Mouse (Mus musculus): Measurements from ENCODE around the gene Cenpp.
A peak's percentile ranks its signal among the peaks of the same experiment; 100 is the strongest.

Gene Cenpp

GRCm38 (mm10) chr13:49470319-49470718 lies 182.3 kb downstream of the Cenpp start:
- Histone ChIP-seq H3K36me3 (ENCODE audit: control insufficient read depth, insufficient read depth, low read length, poor library complexity, severe bottlenecking) (no peaks in the 10 kb centered on the region), H3K27me3 (ENCODE audit: control insufficient read depth, insufficient read depth, low read length, poor library complexity, severe bottlenecking) (no peaks in the 10 kb centered on the region)
- DNase-seq (ENCODE audit: low read depth, low spot score): no peak

GRCm38 (mm10) chr13:49469002-49469401 lies 183.6 kb downstream of the Cenpp start:
- no peak for DNase-seq (ENCODE audit: low read depth, low spot score)
- Histone ChIP-seq H3K27me3 (ENCODE audit: control insufficient read depth, insufficient read depth, low read length, poor library complexity, severe bottlenecking) (no peaks in the 10 kb centered on the region), H3K36me3 (ENCODE audit: control insufficient read depth, insufficient read depth, low read length, poor library complexity, severe bottlenecking) (no peaks in the 10 kb centered on the region)

GRCm38 (mm10) chr13:49467585-49467984 lies 185.0 kb downstream of the Cenpp start:
- no peaks in the 10 kb centered on the region for H3K36me3 ChIP-seq (ENCODE audit: control insufficient read depth, insufficient read depth, low read length, poor library complexity, severe bottlenecking)
- H3K27me3 ChIP-seq (ENCODE audit: control insufficient read depth, insufficient read depth, low read length, poor library complexity, severe bottlenecking): no peaks in the 10 kb centered on the region
- no peak for DNase-seq (ENCODE audit: low read depth, low spot score)

GRCm38 (mm10) chr13:49466393-49467075 lies 186.1 kb downstream of the Cenpp start:
- Histone ChIP-seq H3K36me3 (ENCODE audit: control insufficient read depth, insufficient read depth, low read length, poor library complexity, severe bottlenecking) (peaks cover 3% of the 10 kb centered on the region), H3K27me3 (ENCODE audit: control insufficient read depth, insufficient read depth, low read length, poor library complexity, severe bottlenecking) (no peaks in the 10 kb centered on the region)
- DNase-seq (ENCODE audit: low read depth, low spot score): no peak

- Histone ChIP-seq H3K27me3 (ENCODE audit: control insufficient read depth, insufficient read depth, low read length, poor library complexity, severe bottlenecking) (no peaks in the 10 kb centered on the region), H3K36me3 (ENCODE audit: control insufficient read depth, insufficient read depth, low read length, poor library complexity, severe bottlenecking) (peaks cover 3% of the 10 kb centered on the region)
- no peak for DNase-seq (ENCODE audit: low read depth, low spot score)
These were observed 186.7 kb downstream of the Cenpp start for GRCm38 (mm10) chr13:49465875-49466274.

GRCm38 (mm10) chr13:49462921-49463320 lies 189.7 kb downstream of the Cenpp start:
- H3K27me3 ChIP-seq (ENCODE audit: control insufficient read depth, insufficient read depth, low read length, poor library complexity, severe bottlenecking): no peaks in the 10 kb centered on the region
- H3K36me3 ChIP-seq (ENCODE audit: control insufficient read depth, insufficient read depth, low read length, poor library complexity, severe bottlenecking): peaks cover 3% of the 10 kb centered on the region
- no peak for DNase-seq (ENCODE audit: low read depth, low spot score)

GRCm38 (mm10) chr13:49461458-49462132 lies 191.0 kb downstream of the Cenpp start:
- Histone ChIP-seq H3K36me3 (ENCODE audit: control insufficient read depth, insufficient read depth, low read length, poor library complexity, severe bottlenecking) (peaks cover 3% of the 10 kb centered on the region), H3K27me3 (ENCODE audit: control insufficient read depth, insufficient read depth, low read length, poor library complexity, severe bottlenecking) (no peaks in the 10 kb centered on the region)
- no peak for DNase-seq (ENCODE audit: low read depth, low spot score)

GRCm38 (mm10) chr13:49460692-49461414 lies 191.7 kb downstream of the Cenpp start:
- DNase-seq (ENCODE audit: low read depth, low spot score): no peak
- H3K36me3 ChIP-seq (ENCODE audit: control insufficient read depth, insufficient read depth, low read length, poor library complexity, severe bottlenecking): peaks cover 3% of the 10 kb centered on the region

GRCm38 (mm10) chr13:49460276-49460675 lies 192.3 kb downstream of the Cenpp start:
- H3K27me3 ChIP-seq (ENCODE audit: control insufficient read depth, insufficient read depth, low read length, poor library complexity, severe bottlenecking): no peaks in the 10 kb centered on the region
- peaks cover 3% of the 10 kb centered on the region for H3K36me3 ChIP-seq (ENCODE audit: control insufficient read depth, insufficient read depth, low read length, poor library complexity, severe bottlenecking)
- DNase-seq (ENCODE audit: low read depth, low spot score): no peak

More at GRCm38 (mm10) chr13:49460692-49461414, 191.7 kb downstream of the Cenpp start:
- no peaks in the 10 kb centered on the region for H3K27me3 ChIP-seq (ENCODE audit: control insufficient read depth, insufficient read depth, low read length, poor library complexity, severe bottlenecking)

- peak; percentile 73 for DNase-seq (ENCODE audit: low read depth, low spot score)
- Histone ChIP-seq H3K27me3 (ENCODE audit: control insufficient read depth, insufficient read depth, low read length, poor library complexity, severe bottlenecking) (no peaks in the 10 kb centered on the region), H3K36me3 (ENCODE audit: control insufficient read depth, insufficient read depth, low read length, poor library complexity, severe bottlenecking) (peaks cover 3% of the 10 kb centered on the region; the same call in 1 of the 2 replicates)
These were observed 203.3 kb downstream of the Cenpp start for GRCm38 (mm10) chr13:49449318-49449749.

GRCm38 (mm10) chr13:49444451-49444850 lies 208.1 kb downstream of the Cenpp start:
- no peaks in the 10 kb centered on the region for H3K27me3 ChIP-seq (ENCODE audit: control insufficient read depth, insufficient read depth, low read length, poor library complexity, severe bottlenecking)
- no peak for DNase-seq (ENCODE audit: low read depth, low spot score)
- peaks cover 2% of the 10 kb centered on the region for H3K36me3 ChIP-seq (ENCODE audit: control insufficient read depth, insufficient read depth, low read length, poor library complexity, severe bottlenecking)

- H3K27me3 ChIP-seq (ENCODE audit: control insufficient read depth, insufficient read depth, low read length, poor library complexity, severe bottlenecking): no peaks in the 10 kb centered on the region
- peaks cover 6% of the 10 kb centered on the region for H3K36me3 ChIP-seq (ENCODE audit: control insufficient read depth, insufficient read depth, low read length, poor library complexity, severe bottlenecking)
- DNase-seq (ENCODE audit: low read depth, low spot score): no peak
These were observed 216.4 kb downstream of the Cenpp start for GRCm38 (mm10) chr13:49436170-49436569.

- H3K27me3 ChIP-seq (ENCODE audit: control insufficient read depth, insufficient read depth, low read length, poor library complexity, severe bottlenecking): no peaks in the 10 kb centered on the region
- no peak for DNase-seq (ENCODE audit: low read depth, low spot score)
These were observed 216.8 kb downstream of the Cenpp start for GRCm38 (mm10) chr13:49435745-49436144.

GRCm38 (mm10) chr13:49433268-49434029 lies 219.1 kb downstream of the Cenpp start:
- DNase-seq (ENCODE audit: low read depth, low spot score): no peak
- peaks cover 6% of the 10 kb centered on the region for H3K36me3 ChIP-seq (ENCODE audit: control insufficient read depth, insufficient read depth, low read length, poor library complexity, severe bottlenecking)
- no peaks in the 10 kb centered on the region for H3K27me3 ChIP-seq (ENCODE audit: control insufficient read depth, insufficient read depth, low read length, poor library complexity, severe bottlenecking)

More at GRCm38 (mm10) chr13:49435745-49436144, 216.8 kb downstream of the Cenpp start:
- H3K36me3 ChIP-seq (ENCODE audit: control insufficient read depth, insufficient read depth, low read length, poor library complexity, severe bottlenecking): peaks cover 6% of the 10 kb centered on the region

Data from splenic B cell, adult 2 months (primary cell).